Mouse (Mus musculus): ENCODE measurements around the gene Mzf1.

- TF ChIP-seq CTCF (IDR thresholded peaks at IDR 0.05; ENCODE audit: low read depth, low read length) (no peak), GATA1 (IDR thresholded peaks at IDR 0.05; ENCODE audit: borderline replicate concordance, low read length) (no peak)
These were observed 44.3 kb downstream of the Mzf1 start, which contains the start of gene Zbtb45 for GRCm38 (mm10) chr7:13010005-13010908.
